Mouse (Mus musculus) brain, adult 2 months (tissue): Measurements from ENCODE around the gene Cxcl14.

Source experiments
- DNase-seq: peaks from one replicate; pipeline ENCODE4 v3.0.0; 2011; ENCODE audit warnings: low read depth, low spot score

Cxcl14 gene

DNA sequence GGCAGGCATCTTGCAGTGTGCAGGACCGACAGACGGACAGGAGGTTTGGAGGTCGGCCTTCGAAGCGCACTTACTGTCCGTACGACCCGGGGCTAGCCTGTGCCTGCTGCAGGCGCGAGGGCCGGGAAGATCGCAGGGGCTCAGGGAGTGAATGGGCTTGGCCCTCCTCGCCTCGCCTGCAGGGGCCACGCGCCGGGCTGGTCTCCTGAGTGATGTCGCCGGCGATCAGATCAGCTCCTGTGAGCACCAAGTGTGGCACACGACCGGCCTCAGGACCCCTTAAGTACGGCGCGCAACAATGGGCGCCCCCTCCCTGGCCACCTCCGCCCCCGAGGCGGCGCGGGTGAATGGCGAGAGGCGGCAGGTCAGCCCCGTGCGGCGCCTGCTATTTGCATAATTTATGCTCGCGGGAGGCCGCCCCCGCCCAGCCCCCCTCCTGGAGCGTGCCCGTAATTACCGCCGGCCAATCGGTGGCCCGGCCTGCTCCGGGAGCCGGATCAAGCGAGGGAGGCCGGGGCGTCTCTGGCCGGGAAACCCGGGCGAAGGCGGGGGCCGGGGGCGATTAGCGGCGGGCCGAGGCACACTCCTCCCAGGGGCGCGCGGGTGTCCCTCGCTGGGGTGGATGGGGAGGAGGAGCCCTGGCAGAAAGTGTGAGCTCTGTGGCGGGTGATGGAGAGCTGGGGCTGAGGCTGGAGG, 44.3 kb downstream of the Cxcl14 start, which contains the start of gene Neurog1:
Gene Neurog1 (minus strand): TSS at position 240 of the 696 bp plus-strand sequence.
- no peak for DNase-seq

DNA sequence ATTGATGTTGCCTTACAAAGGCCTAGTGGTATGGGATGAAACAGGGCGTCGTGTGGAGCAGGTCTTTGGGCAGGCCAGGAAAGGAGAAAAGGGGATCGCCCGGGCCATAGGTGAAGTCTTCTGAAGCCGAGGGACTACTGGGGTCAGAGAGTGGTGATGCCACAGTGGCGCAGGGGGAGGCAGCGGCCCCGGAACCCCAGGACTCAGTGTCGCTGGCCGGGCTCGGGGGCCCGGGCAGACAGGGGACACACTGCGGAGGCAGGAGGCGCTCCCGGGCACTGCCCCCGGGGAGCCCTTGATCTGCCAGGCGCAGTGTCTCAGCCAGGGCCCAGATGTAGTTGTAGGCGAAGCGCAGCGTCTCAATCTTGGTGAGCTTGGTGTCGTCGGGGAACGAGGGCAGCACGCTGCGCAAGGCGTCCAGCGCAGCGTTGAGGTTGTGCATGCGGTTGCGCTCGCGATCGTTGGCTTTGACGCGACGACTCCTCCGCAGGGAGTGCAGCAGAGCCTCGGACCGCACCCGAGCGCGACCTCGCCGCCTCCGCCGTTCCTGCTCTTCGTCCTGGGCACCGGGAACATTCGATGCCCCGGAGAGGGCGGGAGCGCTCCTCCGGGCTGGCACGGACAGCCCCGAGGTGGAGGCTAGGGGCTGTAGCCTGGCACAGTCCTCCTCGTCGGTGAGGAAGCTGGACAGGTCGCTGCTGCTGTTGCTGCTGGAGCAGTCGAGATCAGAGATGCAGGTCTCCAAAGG, 45.0 kb downstream of the Cxcl14 start:
- DNase-seq, result no peak

DNA sequence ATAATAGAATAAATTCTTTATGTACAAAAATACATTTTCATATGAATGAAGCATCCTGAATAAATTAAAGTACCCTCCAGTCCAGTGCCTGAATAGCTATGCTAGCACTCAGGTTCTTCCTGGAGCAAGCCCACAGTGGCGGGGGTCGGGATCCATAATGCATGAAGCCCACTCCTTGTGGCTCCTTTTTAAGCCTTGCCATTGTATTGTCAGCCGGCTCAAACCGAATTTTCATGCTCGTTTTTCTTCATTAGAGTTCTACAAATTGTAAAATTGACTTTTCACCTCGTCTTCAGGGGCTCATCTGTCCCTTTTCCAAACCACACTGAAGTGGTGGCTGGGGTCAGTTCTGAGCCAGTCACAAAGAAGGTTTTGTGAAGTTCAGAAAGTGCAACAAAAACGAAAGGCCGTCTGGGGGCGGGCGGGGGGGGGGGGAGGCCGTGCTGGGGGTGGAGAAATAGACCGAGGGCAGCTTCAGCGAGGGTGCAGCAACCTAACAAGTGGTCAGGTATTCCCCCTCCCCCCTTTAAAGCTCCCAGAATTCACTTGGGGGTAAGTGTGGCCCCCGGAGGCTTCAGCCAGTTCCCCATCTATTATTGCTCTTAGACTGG, 45.7 kb downstream of the Cxcl14 start:
- DNase-seq, result no peak

DNA sequence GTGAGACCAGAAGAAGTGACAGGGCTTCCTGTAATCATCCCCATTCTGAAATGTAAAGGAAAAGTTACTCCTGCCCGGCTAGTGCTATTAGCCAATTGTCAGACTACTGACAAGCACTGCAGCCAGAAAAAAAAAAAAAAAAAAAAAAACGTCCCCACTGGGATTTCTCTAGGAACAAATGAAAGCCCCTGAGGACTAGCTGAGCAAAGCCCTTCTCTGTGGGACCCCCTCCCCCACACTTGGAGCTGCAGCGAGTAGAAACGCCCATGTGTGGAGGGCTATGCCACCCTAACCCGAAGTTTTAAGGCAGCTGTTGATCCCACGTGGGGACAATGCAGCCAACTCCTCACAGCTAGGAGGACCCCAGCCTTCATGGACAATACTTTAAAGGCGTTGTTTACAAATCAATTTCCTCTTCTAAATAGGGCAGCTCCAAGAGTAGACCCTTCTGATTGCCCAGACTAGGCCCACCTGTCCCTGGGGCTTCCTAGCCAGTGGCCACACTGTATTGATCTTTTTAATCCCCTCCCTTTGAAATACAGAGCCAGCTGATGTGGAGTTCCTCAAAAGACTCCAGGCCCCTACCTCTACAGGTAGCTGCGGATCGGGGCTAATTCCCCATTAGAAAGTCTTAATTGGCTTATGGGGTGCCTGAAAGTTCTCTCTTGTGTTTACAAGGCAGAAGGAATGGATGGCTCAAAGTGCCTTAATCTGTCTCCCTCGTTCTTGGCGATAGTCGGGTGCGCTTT, 46.6 kb downstream of the Cxcl14 start:
- no peak for DNase-seq

DNA sequence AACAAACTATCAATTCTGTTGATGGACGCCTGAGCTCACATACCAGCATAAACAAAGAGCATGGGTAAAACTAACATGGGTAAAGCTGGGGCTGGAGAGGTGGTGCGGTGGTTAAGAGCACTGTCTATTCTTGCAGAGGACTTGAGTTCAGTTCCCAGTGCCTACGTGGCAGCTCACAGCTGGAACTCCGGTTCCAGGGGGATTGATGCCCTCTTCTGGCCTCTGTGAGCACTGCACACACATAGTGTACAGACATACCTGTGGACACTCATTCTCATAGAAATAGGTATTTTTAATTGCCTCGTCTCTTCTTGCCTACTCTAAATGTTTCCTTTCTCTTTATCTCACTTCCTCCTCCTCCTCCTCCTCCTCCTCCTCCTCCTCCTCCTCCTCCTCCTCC, 53.2 kb downstream of the Cxcl14 start:
- no peak for DNase-seq

DNA sequence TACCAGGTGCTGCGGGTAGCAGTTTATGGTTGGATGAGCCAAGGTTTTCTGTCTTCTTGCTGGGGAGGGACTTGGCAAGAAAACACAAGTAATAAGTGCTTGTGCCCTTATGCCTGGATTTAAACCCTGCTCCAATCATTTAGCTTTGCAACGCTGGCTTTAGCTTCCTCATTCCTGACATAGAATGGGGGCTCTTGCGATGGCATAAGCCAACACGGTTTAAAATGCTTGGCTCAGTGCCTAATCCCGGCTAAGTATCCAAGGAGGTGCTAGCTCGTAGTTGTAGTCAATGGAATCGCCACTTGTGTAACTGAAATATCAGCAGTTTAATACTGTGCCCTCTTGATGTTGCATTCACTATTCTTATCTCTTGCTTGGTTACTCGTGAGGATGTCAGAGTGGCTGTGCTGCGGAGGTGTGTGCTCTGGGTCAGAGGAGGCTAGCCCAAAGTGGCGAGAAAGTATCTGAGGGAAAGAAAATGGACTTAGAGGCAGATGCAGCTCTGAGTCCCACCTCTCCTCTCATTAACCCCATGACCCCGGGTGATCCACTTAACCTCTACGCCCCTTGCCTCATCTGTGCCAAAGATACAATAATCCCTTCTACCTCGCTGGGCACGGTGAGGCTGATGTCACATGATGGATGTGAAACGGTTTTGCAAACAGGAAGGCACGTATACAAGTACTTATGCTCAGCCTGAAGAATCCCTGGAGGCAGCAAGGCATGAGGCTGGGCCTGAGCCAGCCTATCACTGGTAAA, 56.2 kb downstream of the Cxcl14 start:
- DNase-seq, result no peak
